Mouse (Mus musculus) CH12F3 (cell line): Measurements from ENCODE around the gene Grm3.

Experiments
- in situ Hi-C: fragments of 300-500 bp; cut with MboI; formaldehyde crosslinking; loops from 2 replicates; pipeline ENCODE4 v1.14.3; 2020; ENCODE audit warnings: low sequenced_read_pairs

Grm3 gene

DNA sequence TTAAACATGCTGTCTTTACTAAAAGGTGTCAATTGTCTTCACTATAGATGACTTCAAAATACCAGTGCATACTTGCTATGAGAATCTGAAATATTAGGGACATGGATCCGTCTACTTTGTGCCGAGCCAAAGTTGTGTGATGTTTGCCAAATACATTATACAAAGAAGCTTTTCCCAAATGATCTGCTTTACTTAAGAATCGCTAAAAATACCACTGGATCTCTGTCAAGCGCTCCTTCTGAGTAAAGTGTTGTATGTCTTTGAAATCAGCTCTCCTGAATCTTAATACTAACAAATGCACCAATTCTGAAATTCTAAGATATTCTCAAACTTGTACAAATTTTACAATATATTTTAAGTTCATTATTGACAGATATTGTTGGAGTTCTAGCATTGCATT, 100.6 kb downstream of the Grm3 start:
- in situ Hi-C loops: no loop called here

DNA sequence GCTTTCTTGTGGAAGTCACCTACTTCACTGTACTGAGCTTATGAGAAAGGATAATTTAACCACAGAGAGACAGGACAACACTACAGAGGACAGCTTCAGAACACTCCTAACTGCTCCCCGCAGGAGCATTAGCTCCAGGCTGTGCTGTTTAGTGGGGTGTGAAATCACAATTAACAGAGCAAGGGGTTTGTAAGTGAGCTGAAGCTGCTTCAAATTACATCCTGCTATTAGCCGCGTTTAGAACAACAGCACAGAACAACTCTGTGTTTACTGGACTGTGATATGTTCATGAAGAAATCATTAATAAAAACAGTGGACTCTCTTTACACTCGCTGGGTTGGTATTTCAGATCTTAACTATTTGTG, 101.9 kb downstream of the Grm3 start:
- in situ Hi-C loops: no loop called here

DNA sequence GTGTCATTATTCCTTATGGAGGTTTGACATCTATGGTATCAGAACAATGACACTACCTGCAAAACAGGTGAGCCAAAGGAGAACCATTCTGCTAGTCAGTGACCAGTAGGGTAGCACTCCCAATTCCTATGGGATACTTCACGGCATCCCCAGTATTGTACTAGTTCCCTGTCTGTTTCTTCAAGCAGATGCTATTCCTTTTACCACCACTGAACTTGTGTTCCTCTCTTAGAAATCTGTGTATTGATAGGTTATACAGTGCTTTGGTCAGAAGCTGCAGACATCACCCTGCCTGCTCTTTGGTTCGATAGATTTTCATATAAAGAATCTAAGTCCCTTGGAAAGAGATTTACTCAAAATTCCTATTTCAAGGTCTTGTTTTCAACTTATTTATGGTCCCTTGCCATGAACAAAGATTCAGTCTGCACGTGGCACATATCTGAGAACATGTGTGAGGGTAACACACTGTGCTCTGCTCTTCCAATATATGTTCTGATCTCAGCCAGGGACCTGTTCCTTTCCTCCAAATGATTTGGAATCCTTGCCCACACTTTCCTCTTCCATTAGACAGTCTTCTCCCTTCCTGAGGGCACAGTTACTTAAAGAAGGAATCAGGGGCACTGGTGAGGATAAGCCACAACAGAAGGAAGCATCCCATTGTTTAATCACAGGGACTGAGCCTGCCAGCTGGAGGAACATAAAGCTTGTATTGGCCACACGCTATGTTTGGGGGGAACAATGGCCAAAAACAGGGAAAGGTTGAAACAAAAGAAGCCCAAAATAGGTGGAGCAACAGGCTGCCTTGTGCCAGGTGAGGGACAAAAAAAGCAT, 102.5 kb downstream of the Grm3 start:
- in situ Hi-C loops: no loop called here

GRCm38 (mm10) chr5:9621417-9622067, 103.4 kb downstream of the Grm3 start:
- in situ Hi-C loops: no loop called here

GRCm38 (mm10) chr5:9579021-9579420, 145.9 kb downstream of the Grm3 start:
- in situ Hi-C loops: no loop called here

- in situ Hi-C loops: no loop called here
These were observed 146.4 kb downstream of the Grm3 start for GRCm38 (mm10) chr5:9578571-9578970.

- in situ Hi-C loops: no loop called here
These were observed 154.0 kb downstream of the Grm3 start for GRCm38 (mm10) chr5:9570946-9571345.

DNA sequence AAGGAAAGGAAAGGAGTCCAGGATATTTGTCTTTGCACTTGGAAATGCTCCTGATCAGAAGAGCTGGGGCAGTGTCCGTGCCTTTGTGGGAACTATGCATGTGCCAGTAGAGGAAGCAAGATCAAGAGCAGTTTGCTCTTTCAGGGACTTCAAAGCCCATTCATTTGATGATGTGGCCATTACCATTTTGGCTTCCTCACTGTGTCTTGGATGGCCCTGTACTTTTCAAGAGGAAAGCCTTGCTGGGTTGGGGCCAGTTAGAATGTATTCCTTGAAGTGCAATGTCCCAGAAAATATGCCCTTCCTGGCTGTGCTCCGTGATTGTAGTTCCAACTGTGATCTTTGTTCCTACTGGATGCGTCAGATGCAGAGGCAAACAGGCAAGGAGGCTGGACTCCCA, 167.3 kb downstream of the Grm3 start:
- in situ Hi-C loops: no loop called here

DNA sequence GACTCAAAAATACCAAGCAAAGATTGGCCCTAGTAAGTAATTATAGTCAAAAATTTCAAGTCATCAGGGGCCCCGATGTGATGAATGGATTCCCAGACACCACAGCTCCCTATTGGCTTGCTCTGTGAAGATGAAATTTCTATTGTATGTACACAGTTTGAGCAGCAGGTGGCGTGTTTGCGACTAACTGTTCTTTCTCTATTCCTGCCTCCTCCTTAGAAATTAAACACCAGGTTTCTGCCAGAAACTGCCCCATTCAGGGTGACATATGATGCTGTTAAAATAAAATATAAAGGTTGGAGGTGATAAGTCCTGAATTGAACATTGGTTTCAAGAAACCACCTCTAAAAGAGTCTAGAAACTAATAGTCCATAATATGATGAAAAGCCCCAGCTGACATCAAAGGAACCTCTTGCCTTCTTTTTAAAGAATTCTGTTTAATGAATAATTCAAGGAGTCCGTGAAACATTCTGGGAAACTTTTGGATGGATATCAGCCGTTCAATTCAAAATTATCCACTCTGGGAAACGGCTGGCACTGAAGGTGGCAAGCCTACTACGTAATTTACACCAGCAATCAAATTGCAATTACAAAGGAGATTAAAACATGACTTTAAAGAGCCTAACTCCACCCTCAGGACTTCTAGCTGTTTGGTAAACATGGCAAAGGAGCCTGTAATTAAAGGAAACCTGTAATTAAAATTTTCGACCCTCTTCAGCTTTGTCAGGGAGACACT, 184.0 kb downstream of the Grm3 start:
- in situ Hi-C loops: no loop called here

DNA sequence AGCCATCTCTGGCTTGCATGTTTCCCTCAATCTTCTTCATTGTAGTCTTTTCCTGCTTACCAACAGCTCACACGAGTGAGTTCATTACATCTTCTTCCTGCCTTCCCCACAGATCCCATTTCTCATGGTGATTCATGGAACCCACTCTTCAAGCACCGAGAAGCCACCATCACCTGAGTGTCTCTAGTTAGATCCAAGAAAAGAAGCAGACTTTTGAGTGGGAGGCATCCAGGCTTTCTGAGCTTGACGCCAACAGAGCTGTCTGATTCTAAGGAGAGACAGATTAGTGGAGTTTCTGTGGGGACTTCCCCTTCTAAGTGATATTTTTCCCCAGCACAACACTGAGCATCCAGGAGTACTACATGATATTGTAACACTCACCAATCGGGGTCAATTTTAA, 199.5 kb downstream of the Grm3 start:
- in situ Hi-C loops: no loop called here

GRCm38 (mm10) chr5:9511027-9511426, 213.9 kb downstream of the Grm3 start:
- in situ Hi-C loops: no loop called here

DNA sequence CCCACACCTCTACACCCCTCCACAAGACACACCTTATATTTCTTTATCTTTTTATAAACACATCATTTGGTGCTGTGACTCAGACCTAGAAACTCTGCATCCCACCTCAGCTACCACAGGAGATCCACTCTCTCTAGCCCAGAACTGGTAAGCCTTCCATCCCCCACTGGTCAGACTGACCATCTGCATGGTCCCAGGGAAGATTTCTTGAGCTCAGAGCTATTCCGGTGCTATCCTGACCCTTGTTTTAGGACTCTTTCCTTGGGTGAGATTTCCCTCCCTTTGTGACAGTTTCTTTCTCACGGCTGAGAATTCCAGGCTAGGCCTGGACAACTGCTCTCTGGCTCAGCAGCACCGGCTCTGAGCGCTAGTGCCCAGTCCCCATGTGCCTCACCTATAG, 227.7 kb downstream of the Grm3 start:
- in situ Hi-C loops: no loop called here

- in situ Hi-C loops: no loop called here
These were observed 229.5 kb downstream of the Grm3 start for GRCm38 (mm10) chr5:9495456-9495855.

GRCm38 (mm10) chr5:9477587-9477986, 247.4 kb downstream of the Grm3 start:
- in situ Hi-C loops: no loop called here

GRCm38 (mm10) chr5:9453298-9453697, 271.7 kb downstream of the Grm3 start:
- in situ Hi-C loops: no loop called here

DNA sequence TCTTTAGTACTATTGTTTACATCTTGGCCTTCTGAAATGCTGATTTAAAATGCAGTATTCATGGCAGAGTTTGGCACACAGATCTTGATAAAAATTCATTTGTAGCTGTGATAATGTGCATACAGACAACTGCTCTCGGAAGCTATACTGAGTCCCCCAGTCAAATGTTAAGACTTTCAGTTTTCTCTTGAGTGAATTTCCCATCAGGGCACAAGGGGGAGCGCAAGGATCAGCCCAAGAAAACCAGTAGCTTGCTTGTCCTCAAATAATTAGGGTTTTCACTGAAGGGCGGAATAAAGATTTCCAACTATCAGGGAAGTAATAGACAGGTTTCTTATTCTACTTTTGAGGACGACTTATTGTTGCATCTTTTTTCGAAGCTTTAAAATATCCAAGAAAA, 275.4 kb downstream of the Grm3 start:
- in situ Hi-C loops: no loop called here

GRCm38 (mm10) chr5:9448931-9449330, 276.0 kb downstream of the Grm3 start:
- in situ Hi-C loops: no loop called here

DNA sequence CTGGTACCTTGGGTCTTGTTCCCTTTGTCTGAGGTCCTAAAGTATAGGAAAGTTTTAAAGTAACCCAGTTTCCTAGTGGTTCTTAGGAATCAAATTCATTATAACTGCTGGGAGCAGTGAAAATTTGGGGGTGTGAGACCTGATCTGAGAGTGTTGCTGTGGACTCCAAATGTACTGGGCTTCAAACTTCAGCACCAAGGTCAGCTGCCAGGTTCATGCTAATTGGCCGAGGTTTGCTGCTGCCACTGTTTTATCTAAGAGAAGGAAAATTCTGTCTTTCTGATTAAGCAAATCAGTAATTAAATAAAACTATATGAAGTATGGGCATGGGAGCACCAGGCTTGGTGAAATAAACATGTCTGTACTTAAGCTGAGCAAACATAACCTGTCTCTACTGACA, 278.8 kb downstream of the Grm3 start:
- in situ Hi-C loops: no loop called here
